Mouse (Mus musculus) spleen, adult 2 months (tissue): Measurements from ENCODE around the gene Jph2. TPM values are rescaled to one million over a fixed set of nuclear protein-coding genes. Genes with fewer than 3 reads are reported as not detected.
A peak's percentile ranks its signal among the peaks of the same experiment; 100 is the strongest.

ENCODE experiments used
- DNase-seq, 2 experiments: peaks; one replicate each; pipeline versions ENCODE4 v3.0.0 to v3.0.0-alpha.2; 2012 to 2021; ENCODE audit warnings: low spot score in 2 of 2, low read depth in 1 of 2
- H3K27ac ChIP-seq: fragments of 200-500 bp; 2 replicates; pipeline ENCODE4 v1.5.1; 2012; ENCODE audit warnings: low read length, inconsistent platforms; ENCODE audit not compliant: insufficient read depth
- H3K27me3 ChIP-seq: fragments of 200-500 bp; 2 replicates; pipeline ENCODE4 v1.6.1; 2012; ENCODE audit warnings: mild to moderate bottlenecking, moderate library complexity, low read length, inconsistent platforms; ENCODE audit not compliant: control insufficient read depth, insufficient read depth
- H3K36me3 ChIP-seq: fragments of 200-500 bp; 2 replicates; pipeline ENCODE4 v1.6.1; 2012; ENCODE audit warnings: mild to moderate bottlenecking, low read length, inconsistent platforms; ENCODE audit not compliant: control insufficient read depth, insufficient read depth
- H3K4me1 ChIP-seq: fragments of 200-500 bp; 2 replicates; pipeline ENCODE4 v1.6.1; 2011; ENCODE audit warnings: inconsistent platforms; ENCODE audit not compliant: control insufficient read depth, insufficient read depth, insufficient read length
- H3K4me3 ChIP-seq: fragments of 200-500 bp; 2 replicates; pipeline ENCODE4 v1.5.1; 2011; ENCODE audit warnings: mild to moderate bottlenecking, inconsistent platforms; ENCODE audit not compliant: insufficient read depth, insufficient read length; ENCODE audit errors: extremely low read depth
- CTCF ChIP-seq: fragments of 200-500 bp; IDR thresholded peaks from 2 replicates; pipeline ENCODE4 v1.5.1; 2011; ENCODE audit warnings: mild to moderate bottlenecking, inconsistent platforms; ENCODE audit not compliant: insufficient read depth, insufficient read length, insufficient replicate concordance; ENCODE audit errors: extremely low read depth
- POLR2A ChIP-seq: fragments of 200-500 bp; IDR thresholded peaks from 2 replicates; pipeline ENCODE4 v1.6.1; 2011; ENCODE audit warnings: low read depth, low read length, inconsistent platforms
- WGBS: fragments of 180-500 bp; shearing (Covaris S2); methylation state at CpG from one replicate; pipeline ENCODE4 v1.1.7; 2018; 5-methylcytosine and 5-hydroxymethylcytosine counted together
- polyA plus RNA-seq: library from polyadenylated mRNA; depleted of rRNA; stranded (reverse); fragments of >200 nt; gene quantifications from 2 replicates; pipeline ENCODE4 v1.2.3, GENCODE M21; 2012

Jph2 gene
- polyA plus RNA-seq, 1 experiment: 2.9 TPM

DNA sequence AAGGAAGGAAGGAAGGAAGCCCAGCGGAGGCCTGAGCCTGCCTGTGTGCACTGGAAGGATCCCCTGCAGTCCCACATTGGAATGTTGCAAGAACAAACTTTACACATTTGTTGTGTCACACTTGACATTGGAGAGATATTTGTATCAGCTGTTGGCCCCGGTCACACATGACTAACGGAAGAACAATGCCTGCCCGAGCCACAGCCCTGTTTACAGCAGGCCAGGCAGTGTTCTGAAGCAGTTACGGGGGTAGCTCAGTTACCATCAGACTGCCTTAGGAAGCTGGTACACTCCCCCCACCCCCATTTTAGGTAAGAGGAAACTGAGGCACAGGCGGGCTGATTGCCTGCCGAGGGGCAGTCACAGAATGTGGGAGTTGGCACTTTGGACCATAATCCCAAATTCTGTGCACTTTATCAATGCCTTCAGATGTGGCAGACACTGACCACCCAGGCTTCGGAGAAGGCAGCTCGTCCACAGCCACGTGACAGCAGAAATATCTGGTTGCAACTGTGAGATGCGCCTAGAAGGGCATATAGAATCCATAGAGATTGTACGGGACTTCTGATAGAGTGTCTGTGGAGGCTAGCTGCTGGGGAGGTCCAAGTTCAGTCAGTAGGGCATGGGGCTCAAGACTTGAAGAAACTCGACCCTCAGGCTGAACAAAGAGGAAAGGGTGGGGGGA, 52.7 kb downstream of the Jph2 start:
- no peaks in the 10 kb centered on the region for H3K36me3 ChIP-seq
- 84% methylated on average over 13 of the region's 13 CpGs for WGBS
- H3K27ac ChIP-seq: no peak overlapping the region
- no peak for DNase-seq
- H3K27me3 ChIP-seq: no peaks in the 10 kb centered on the region
- no peak for TF ChIP-seq CTCF
- no peak for TF ChIP-seq POLR2A
- no peak overlapping the region for H3K4me3 ChIP-seq
- H3K4me1 ChIP-seq: no peaks in the 10 kb centered on the region

DNA sequence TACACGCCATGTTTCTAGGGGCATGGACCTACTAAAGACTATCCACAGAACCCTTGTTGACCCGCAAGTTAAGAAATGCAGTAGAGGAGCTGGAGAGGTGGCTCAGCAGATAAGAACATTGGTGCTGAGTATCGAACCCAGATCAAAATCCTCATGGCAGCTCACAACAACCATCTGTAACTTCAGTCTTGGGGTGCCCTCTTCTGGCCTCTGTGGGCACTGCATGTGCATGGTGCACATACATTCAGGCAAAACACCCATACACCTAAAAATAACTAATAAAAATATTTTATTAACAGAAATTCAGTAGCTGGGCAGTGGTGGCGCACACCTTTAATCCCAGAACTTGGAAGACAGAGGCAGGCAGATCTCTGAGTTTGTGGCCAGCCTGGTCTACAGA, 54.1 kb downstream of the Jph2 start:
- 90% methylated on average over 4 of the region's 4 CpGs for WGBS
- Histone ChIP-seq H3K4me3 (no peak overlapping the region), H3K27me3 (peaks cover 5% of the 10 kb centered on the region; the same call in 1 of the 2 replicates), H3K27ac (no peak overlapping the region), H3K4me1 (no peaks in the 10 kb centered on the region), H3K36me3 (no peaks in the 10 kb centered on the region)
- DNase-seq: no peak
- no peak for TF ChIP-seq POLR2A
- TF ChIP-seq CTCF: 0 out of 2 replicates have a peak, but pooled peaks have one; percentile 4

DNA sequence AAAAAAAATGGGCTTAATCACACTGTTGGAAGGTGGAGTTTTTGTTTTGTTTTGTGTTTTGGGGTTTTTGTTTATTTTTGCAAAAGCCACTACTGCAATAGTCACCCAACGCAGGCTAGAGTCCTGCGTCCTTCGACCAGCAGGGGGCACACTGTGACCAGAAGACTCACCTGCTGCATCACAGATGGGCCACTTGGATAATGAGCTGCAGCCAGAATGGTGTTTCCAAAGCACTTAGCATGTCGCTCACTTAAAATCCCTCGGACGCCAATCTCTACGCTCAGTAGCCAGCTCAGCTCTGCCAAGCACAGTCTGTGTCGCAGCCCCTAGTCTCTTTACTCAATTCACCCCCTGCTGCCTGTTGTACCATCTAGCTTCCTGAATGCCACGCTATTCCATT, 57.5 kb downstream of the Jph2 start:
- TF ChIP-seq CTCF (peak; percentile 52; the same call in 1 of the 2 replicates), POLR2A (no peak)
- DNase-seq: no peak
- WGBS: 39% methylated on average over 9 of the region's 9 CpGs
- no peak overlapping the region for H3K27ac ChIP-seq
- no peaks in the 10 kb centered on the region for H3K4me1 ChIP-seq
- peaks cover 5% of the 10 kb centered on the region; the same call in 1 of the 2 replicates for H3K27me3 ChIP-seq
- no peak overlapping the region for H3K4me3 ChIP-seq
- H3K36me3 ChIP-seq: no peaks in the 10 kb centered on the region

DNA sequence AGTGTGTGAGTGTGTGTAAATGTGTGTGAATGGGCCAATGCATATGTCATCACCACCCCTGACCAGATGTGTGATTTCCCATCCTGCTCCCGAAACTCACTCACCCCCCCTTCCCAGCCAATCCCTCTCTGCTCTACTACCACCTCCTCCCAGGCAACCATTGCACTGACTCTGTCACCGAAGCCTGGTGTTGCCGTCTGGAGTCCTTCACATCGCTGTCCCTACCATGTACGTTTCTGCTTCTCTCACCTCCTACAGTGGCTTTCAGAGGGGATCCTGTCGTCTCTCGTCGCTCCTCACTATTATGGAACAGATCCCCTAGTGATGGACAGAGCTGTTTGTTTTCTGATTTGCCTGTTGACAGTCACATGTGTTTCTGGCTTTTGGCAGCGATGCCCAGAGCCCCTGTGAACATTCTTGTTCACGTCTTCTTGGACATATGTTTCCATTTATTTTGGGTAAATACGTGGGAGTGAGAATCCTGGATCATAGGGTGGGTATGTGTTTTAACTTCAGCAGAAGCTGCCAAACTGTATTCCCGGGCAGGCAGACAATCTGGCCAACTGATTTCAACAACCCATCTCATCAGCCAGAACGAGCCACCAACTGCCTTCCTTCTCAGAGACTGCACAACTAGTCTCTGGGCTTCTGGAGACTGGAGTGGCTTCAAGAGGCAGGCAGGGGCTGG, 65.3 kb downstream of the Jph2 start:
- WGBS: 82% methylated on average over 13 of the region's 13 CpGs
- no peak for DNase-seq
- H3K36me3 ChIP-seq: no peaks in the 10 kb centered on the region
- no peak overlapping the region for H3K27ac ChIP-seq
- H3K27me3 ChIP-seq: 0 out of 2 replicates have a peak, but pooled peaks cover 2% of the 10 kb centered on the region
- TF ChIP-seq CTCF (no peak), POLR2A (no peak)
- H3K4me1 ChIP-seq: no peaks in the 10 kb centered on the region
- H3K4me3 ChIP-seq: no peak overlapping the region

DNA sequence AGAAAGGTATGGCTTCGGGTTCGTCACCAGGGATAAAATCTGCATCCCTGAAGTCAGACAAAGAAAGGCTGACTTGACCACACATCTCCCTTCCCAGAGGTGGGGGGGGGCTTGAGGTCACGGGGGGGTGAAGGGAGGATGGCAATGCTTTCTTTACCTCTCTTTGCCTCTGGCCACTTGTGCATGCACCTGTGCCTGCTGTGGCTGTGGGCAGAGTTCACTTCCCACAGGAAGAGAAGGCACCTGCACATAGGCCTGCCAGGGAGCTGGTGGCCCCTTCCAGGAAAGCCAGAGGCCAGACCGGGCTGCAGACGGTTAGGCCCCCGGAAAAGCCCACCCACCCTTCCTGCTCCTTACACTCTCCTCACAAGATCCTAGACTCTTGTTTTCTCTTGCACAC, 66.4 kb downstream of the Jph2 start:
- Histone ChIP-seq H3K27ac (no peak overlapping the region), H3K27me3 (0 out of 2 replicates have a peak, but pooled peaks cover 2% of the 10 kb centered on the region), H3K36me3 (no peaks in the 10 kb centered on the region), H3K4me1 (no peaks in the 10 kb centered on the region), H3K4me3 (no peak overlapping the region)
- TF ChIP-seq CTCF (no peak), POLR2A (no peak)
- 45% methylated on average over 6 of the region's 6 CpGs for WGBS
- DNase-seq: no peak

DNA sequence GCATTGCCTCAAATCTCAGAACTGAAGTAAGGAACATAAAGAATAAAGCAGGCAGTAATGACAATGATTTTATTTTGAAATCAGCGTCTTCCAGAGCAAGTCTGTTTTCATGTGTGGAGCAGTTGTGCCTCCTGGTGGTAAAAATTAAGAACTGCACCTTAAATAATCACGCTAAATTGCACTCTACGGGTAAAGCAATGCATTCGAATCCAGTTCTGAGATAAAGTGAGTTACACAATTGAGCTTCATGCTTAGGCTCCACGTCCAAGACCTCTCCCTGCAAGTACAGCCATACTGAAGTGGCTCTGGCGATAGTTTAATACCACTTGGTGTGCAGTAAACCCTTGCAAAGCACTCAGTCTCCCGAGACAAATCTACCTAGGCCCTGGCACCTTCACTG, 67.1 kb downstream of the Jph2 start:
- no peak for DNase-seq
- H3K4me1 ChIP-seq: no peaks in the 10 kb centered on the region
- H3K36me3 ChIP-seq: no peaks in the 10 kb centered on the region
- H3K4me3 ChIP-seq: no peak overlapping the region
- TF ChIP-seq POLR2A (no peak), CTCF (no peak)
- no peak overlapping the region for H3K27ac ChIP-seq
- 20% methylated on average over 7 of the region's 7 CpGs for WGBS
- H3K27me3 ChIP-seq: 0 out of 2 replicates have a peak, but pooled peaks cover 2% of the 10 kb centered on the region

DNA sequence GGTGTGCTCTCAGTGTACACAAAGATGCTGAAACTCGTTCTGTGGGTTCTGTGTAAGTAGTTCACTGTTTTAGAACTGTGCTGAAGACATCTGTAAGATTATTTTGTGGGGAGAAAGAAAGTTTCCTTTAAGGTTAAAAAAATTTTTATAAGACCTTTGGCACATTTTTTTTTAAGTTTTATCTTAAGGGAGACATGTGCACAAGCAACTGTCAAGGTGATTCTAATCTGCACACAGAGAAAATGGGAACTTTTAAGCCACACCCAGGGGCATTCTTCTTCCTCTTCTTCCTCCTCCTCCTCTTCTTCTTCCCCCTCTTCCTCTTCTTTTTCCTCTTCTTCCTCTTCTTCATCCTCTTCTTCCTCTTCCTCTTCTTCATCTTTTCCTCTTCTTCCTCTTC, 74.6 kb downstream of the Jph2 start:
- H3K4me1 ChIP-seq: no peaks in the 10 kb centered on the region; the same call in 1 of the 2 replicates
- H3K27ac ChIP-seq: no peak overlapping the region
- no peak for DNase-seq
- no peaks in the 10 kb centered on the region for H3K27me3 ChIP-seq
- 44% methylated on average over 1 of the region's 1 CpGs for WGBS
- no peak overlapping the region for H3K4me3 ChIP-seq
- no peaks in the 10 kb centered on the region for H3K36me3 ChIP-seq
- no peak for TF ChIP-seq POLR2A
- TF ChIP-seq CTCF: no peak
